Mouse (Mus musculus) MEL (cell line): ENCODE measurements at regions not wholly inside any gene's neighbourhood (a gene's known extent, or its start where the extent isn't known, plus 50 kb on each side); places are given as distances from the start of the nearest gene placed in this dataset.

Experiments used
- DNase-seq: peaks from one replicate; pipeline ENCODE4 v3.0.0; 2011; ENCODE audit warnings: low read depth, low spot score
- H3K27ac ChIP-seq: 2 replicates; pipeline ENCODE4 v1.5.1; 2012; ENCODE audit warnings: low read depth, mild to moderate bottlenecking, control low read depth, low read length, moderate library complexity; ENCODE audit not compliant: control insufficient read depth
- H3K27me3 ChIP-seq, 2 experiments: fragments of 150-350 bp in 1 of 2; sonication (generic) in 1 of 2; 2 replicates each; pipeline ENCODE4 v1.6.1; 2012; ENCODE audit warnings: low read length in 2 of 2, mild to moderate bottlenecking in 2 of 2, improper control_type of control experiment in 1 of 2, moderate library complexity in 1 of 2; ENCODE audit not compliant: insufficient read depth in 2 of 2, control insufficient read depth in 1 of 2
- H3K36me3 ChIP-seq, 2 experiments: 2 replicates each; pipeline ENCODE4 v1.6.1; 2012 to 2014; ENCODE audit warnings: low read length in 2 of 2, improper control_type of control experiment in 1 of 2, inconsistent platforms in 1 of 2, mild to moderate bottlenecking in 1 of 2; ENCODE audit not compliant: insufficient read depth in 2 of 2, control insufficient read depth in 1 of 2
- H3K4me1 ChIP-seq, 2 experiments: fragments of 150-350 bp in 1 of 2; sonication (generic) in 1 of 2; 2 replicates each; pipeline ENCODE4 v1.6.1; 2012; ENCODE audit warnings: low read length in 2 of 2, improper control_type of control experiment in 1 of 2, mild to moderate bottlenecking in 1 of 2; ENCODE audit not compliant: insufficient read depth in 2 of 2, control insufficient read depth in 1 of 2
- H3K4me3 ChIP-seq, 2 experiments: fragments of 150-350 bp in 1 of 2; sonication (generic) in 1 of 2; 2 replicates each; pipeline ENCODE4 v1.5.1; 2012; ENCODE audit warnings: low read depth in 2 of 2, low read length in 2 of 2, mild to moderate bottlenecking in 2 of 2, moderate library complexity in 2 of 2, control low read depth in 1 of 2, improper control_type of control experiment in 1 of 2; ENCODE audit not compliant: control insufficient read depth in 1 of 2, insufficient read depth in 1 of 2
- H3K79me2 ChIP-seq: 2 replicates; pipeline ENCODE4 v1.6.1; 2012; ENCODE audit warnings: mild to moderate bottlenecking, low read length, moderate library complexity; ENCODE audit not compliant: control insufficient read depth, poor library complexity, insufficient read depth
- H3K9ac ChIP-seq: 2 replicates; pipeline ENCODE4 v1.6.1; 2012; ENCODE audit warnings: low read depth, mild to moderate bottlenecking, control low read depth, low read length, moderate library complexity; ENCODE audit not compliant: control insufficient read depth, poor library complexity, severe bottlenecking
- H3K9me3 ChIP-seq: fragments of 150-350 bp; sonication (generic); replicated peaks from 2 replicates; pipeline ENCODE4 v1.6.1; 2012; ENCODE audit warnings: mild to moderate bottlenecking, low read length, improper control_type of control experiment, moderate library complexity; ENCODE audit not compliant: insufficient read depth
- BHLHE40 ChIP-seq: IDR thresholded peaks from 2 replicates; pipeline ENCODE4 v1.6.1; 2012; ENCODE audit warnings: low read depth, mild to moderate bottlenecking, inconsistent platforms, low read length, improper control_type of control experiment, borderline replicate concordance
- CHD1 ChIP-seq: IDR thresholded peaks from 2 replicates; pipeline ENCODE4 v1.6.1; 2012; ENCODE audit warnings: low read depth, mild to moderate bottlenecking, inconsistent platforms, low read length, improper control_type of control experiment
- CTCF ChIP-seq, 3 experiments: IDR thresholded peaks in 2 of 3; conservative IDR thresholded peaks in 1 of 3; 2 replicates each; pipeline ENCODE4 v1.5.1; 2011 to 2012; ENCODE audit warnings: low read length in 3 of 3, low read depth in 2 of 3, mild to moderate bottlenecking in 2 of 3, improper control_type of control experiment in 1 of 3, inconsistent platforms in 1 of 3, mixed read lengths in 1 of 3, moderate library complexity in 1 of 3; ENCODE audit not compliant: control insufficient read depth in 1 of 3, insufficient read depth in 1 of 3, poor library complexity in 1 of 3, severe bottlenecking in 1 of 3
- EP300 ChIP-seq, 2 experiments: IDR thresholded peaks; 2 replicates each; pipeline ENCODE4 v1.6.1; 2011; ENCODE audit warnings: improper control_type of control experiment in 2 of 2, low read length in 2 of 2, low read depth in 1 of 2, mild to moderate bottlenecking in 1 of 2
- ETS1 ChIP-seq: IDR thresholded peaks from 2 replicates; pipeline ENCODE4 v1.6.1; 2012; ENCODE audit warnings: low read depth, mild to moderate bottlenecking, inconsistent platforms, low read length, improper control_type of control experiment, moderate library complexity
- GABPA ChIP-seq: IDR thresholded peaks from 2 replicates; pipeline ENCODE4 v1.6.1; 2012; ENCODE audit warnings: low read depth, mild to moderate bottlenecking, inconsistent platforms, low read length, improper control_type of control experiment, moderate library complexity
- HCFC1 ChIP-seq: IDR thresholded peaks from 2 replicates; pipeline ENCODE4 v1.6.1; 2012; ENCODE audit warnings: low read depth, mild to moderate bottlenecking, inconsistent platforms, low read length, improper control_type of control experiment, moderate library complexity
- KAT2A ChIP-seq: conservative IDR thresholded peaks from 2 replicates; pipeline ENCODE4 v1.6.1; 2012; ENCODE audit warnings: low read depth, low read length, improper control_type of control experiment, inconsistent platforms
- MAFK ChIP-seq: IDR thresholded peaks from 2 replicates; pipeline ENCODE4 v1.6.1; 2011; ENCODE audit warnings: low read depth, mild to moderate bottlenecking, low read length, improper control_type of control experiment, borderline replicate concordance
- MEF2A ChIP-seq: IDR thresholded peaks from 2 replicates; pipeline ENCODE4 v1.6.1; 2014; ENCODE audit warnings: low read depth, mild to moderate bottlenecking, inconsistent platforms, low read length, improper control_type of control experiment; ENCODE audit not compliant: poor library complexity, insufficient replicate concordance, severe bottlenecking; ENCODE audit errors: extremely low read depth
- MYB ChIP-seq: IDR thresholded peaks from 2 replicates; pipeline ENCODE4 v1.6.1; 2011; ENCODE audit warnings: mild to moderate bottlenecking, low read depth, low read length, improper control_type of control experiment
- RCOR1 ChIP-seq: IDR thresholded peaks from 2 replicates; pipeline ENCODE4 v1.6.1; 2012; ENCODE audit warnings: low read depth, mild to moderate bottlenecking, inconsistent platforms, low read length, improper control_type of control experiment
- SMC3 ChIP-seq: IDR thresholded peaks from 2 replicates; pipeline ENCODE4 v1.6.1; 2011; ENCODE audit warnings: low read depth, low read length, improper control_type of control experiment
- ZC3H11A ChIP-seq: IDR thresholded peaks from 2 replicates; pipeline ENCODE4 v1.6.1; 2012; ENCODE audit warnings: low read depth, mild to moderate bottlenecking, inconsistent platforms, low read length, improper control_type of control experiment
- ZNF384 ChIP-seq: IDR thresholded peaks from 2 replicates; pipeline ENCODE4 v1.6.1; 2012; ENCODE audit warnings: low read depth, mild to moderate bottlenecking, inconsistent platforms, low read length, improper control_type of control experiment

GRCm38 (mm10) chr3:129386522-129386921 is 54.0 kb upstream of the Enpep start:
- no peaks in the 10 kb centered on the region for H3K4me1 ChIP-seq
- peaks cover 0 to under 1% of the 10 kb centered on the region in 2 experiments; a peak in 1 of 4 replicates for H3K27me3 ChIP-seq
- no peaks in the 10 kb centered on the region for H3K9me3 ChIP-seq
- H3K27ac ChIP-seq = no peak overlapping the region
- no peaks in the 10 kb centered on the region for H3K79me2 ChIP-seq
- no peak for DNase-seq
- H3K9ac ChIP-seq = no peak overlapping the region
- no peak for TF ChIP-seq MEF2A
- TF ChIP-seq ZC3H11A = no peak
- TF ChIP-seq CTCF (IDR thresholded peaks at IDR 0.05 in 2 of 3, conservative IDR thresholded peaks at IDR 0.05 in 1 of 3; ENCODE audit: control insufficient read depth in 1 of 3, insufficient read depth in 1 of 3, low read depth in 2 of 3, low read length in 3 of 3, poor library complexity in 1 of 3, severe bottlenecking in 1 of 3) = 0 out of 6 replicates have a peak, but pooled peaks of 1 of the 3 experiments have one; percentile 3
- TF ChIP-seq SMC3 = no peak
- H3K36me3 ChIP-seq = no peaks in the 10 kb centered on the region; a peak in 1 of 4 replicates
- H3K4me3 ChIP-seq = no peak overlapping the region

GRCm38 (mm10) chr3:129390506-129390905 is 58.0 kb upstream of the Enpep start:
- Histone ChIP-seq H3K79me2 (no peaks in the 10 kb centered on the region), H3K4me1 (peaks cover 0 to 5% of the 10 kb centered on the region in 2 experiments; a peak in 1 of 4 replicates), H3K27me3 (no peaks in the 10 kb centered on the region)
- TF ChIP-seq KAT2A (no peak), MAFK (no peak), GABPA (no peak), ZNF384 (no peak), CHD1 (no peak), ETS1 (no peak), RCOR1 (no peak), BHLHE40 (no peak), SMC3 (no peak), MYB (no peak), HCFC1 (no peak), EP300 (IDR thresholded peaks at IDR 0.05; ENCODE audit: low read depth in 1 of 2, low read length in 2 of 2) (no peak)
- TF ChIP-seq, all 39 proteins: peak for 0
- Histone ChIP-seq H3K9me3 (no peaks in the 10 kb centered on the region), H3K27ac (no peak overlapping the region), H3K9ac (no peak overlapping the region), H3K36me3 (no peaks in the 10 kb centered on the region; a peak in 1 of 4 replicates), H3K4me3 (no peak overlapping the region)
- no peak for DNase-seq
